Mouse (Mus musculus): ENCODE results near the gene Tnks2. TPM values are rescaled to one million over a fixed set of nuclear protein-coding genes. Genes with fewer than 3 reads are reported as not detected.

Tnks2 gene
- polyA plus RNA-seq, 1 experiment = 60.7 TPM

GRCm38 (mm10) chr19:36822701-36823100 is 11.3 kb upstream of the Tnks2 start:
- Histone ChIP-seq H3K4me1 (ENCODE audit: control insufficient read depth, insufficient read depth, low read length) (no peaks in the 10 kb centered on the region), H3K27ac (ENCODE audit: insufficient read depth, low read length) (no peak overlapping the region), H3K4me3 (ENCODE audit: insufficient read depth, low read length) (no peak overlapping the region)
- no peak for TF ChIP-seq POLR2A (IDR thresholded peaks at IDR 0.05; ENCODE audit: extremely low read depth, insufficient read depth, low read length)
- no peak for TF ChIP-seq CTCF (IDR thresholded peaks at IDR 0.05; ENCODE audit: extremely low read depth, insufficient read depth, low read length)

GRCm38 (mm10) chr19:36827650-36828049 is 6.4 kb upstream of the Tnks2 start:
- no peak for TF ChIP-seq POLR2A (IDR thresholded peaks at IDR 0.05; ENCODE audit: extremely low read depth, insufficient read depth, low read length)
- TF ChIP-seq CTCF (IDR thresholded peaks at IDR 0.05; ENCODE audit: extremely low read depth, insufficient read depth, low read length) = no peak
- Histone ChIP-seq H3K27ac (ENCODE audit: insufficient read depth, low read length) (no peak overlapping the region), H3K4me1 (ENCODE audit: control insufficient read depth, insufficient read depth, low read length) (no peaks in the 10 kb centered on the region), H3K4me3 (ENCODE audit: insufficient read depth, low read length) (no peak overlapping the region)

GRCm38 (mm10) chr19:36828322-36828721 is 5.7 kb upstream of the Tnks2 start:
- no peak overlapping the region for H3K27ac ChIP-seq (ENCODE audit: insufficient read depth, low read length)
- no peak overlapping the region for H3K4me3 ChIP-seq (ENCODE audit: insufficient read depth, low read length)
- no peak for TF ChIP-seq POLR2A (IDR thresholded peaks at IDR 0.05; ENCODE audit: extremely low read depth, insufficient read depth, low read length)
- TF ChIP-seq CTCF (IDR thresholded peaks at IDR 0.05; ENCODE audit: extremely low read depth, insufficient read depth, low read length) = no peak
- peaks cover 2% of the 10 kb centered on the region; the same call in 1 of the 2 replicates for H3K4me1 ChIP-seq (ENCODE audit: control insufficient read depth, insufficient read depth, low read length)

GRCm38 (mm10) chr19:36832951-36833787 is 863 bp upstream of the Tnks2 start:
- TF ChIP-seq CTCF (IDR thresholded peaks at IDR 0.05; ENCODE audit: extremely low read depth, insufficient read depth, low read length) = no peak
- no peak for TF ChIP-seq POLR2A (IDR thresholded peaks at IDR 0.05; ENCODE audit: extremely low read depth, insufficient read depth, low read length)
- H3K4me1 ChIP-seq (ENCODE audit: control insufficient read depth, insufficient read depth, low read length) = peaks cover 4% of the 10 kb centered on the region; the same call in 1 of the 2 replicates
- H3K4me3 ChIP-seq (ENCODE audit: insufficient read depth, low read length) = peak overlapping the region; percentile 67
- H3K27ac ChIP-seq (ENCODE audit: insufficient read depth, low read length) = peak overlapping the region; percentile 98

GRCm38 (mm10) chr19:36834532-36835431 is 750 bp downstream of the Tnks2 start:
- TF ChIP-seq POLR2A (IDR thresholded peaks at IDR 0.05; ENCODE audit: extremely low read depth, insufficient read depth, low read length) (no peak), CTCF (IDR thresholded peaks at IDR 0.05; ENCODE audit: extremely low read depth, insufficient read depth, low read length) (no peak)

GRCm38 (mm10) chr19:36836035-36836434 is 2.0 kb downstream of the Tnks2 start:
- TF ChIP-seq CTCF (IDR thresholded peaks at IDR 0.05; ENCODE audit: extremely low read depth, insufficient read depth, low read length) = no peak
- TF ChIP-seq POLR2A (IDR thresholded peaks at IDR 0.05; ENCODE audit: extremely low read depth, insufficient read depth, low read length) = no peak
- Histone ChIP-seq H3K27ac (ENCODE audit: insufficient read depth, low read length) (no peak overlapping the region), H3K4me3 (ENCODE audit: insufficient read depth, low read length) (no peak overlapping the region; the same call in 1 of the 2 replicates), H3K4me1 (ENCODE audit: control insufficient read depth, insufficient read depth, low read length) (peaks cover 4% of the 10 kb centered on the region; the same call in 1 of the 2 replicates)

More at GRCm38 (mm10) chr19:36834532-36835431, 750 bp downstream of the Tnks2 start:
- Histone ChIP-seq H3K4me3 (ENCODE audit: insufficient read depth, low read length) (peak overlapping the region; percentile 67), H3K27ac (ENCODE audit: insufficient read depth, low read length) (peak overlapping the region; percentile 71), H3K4me1 (ENCODE audit: control insufficient read depth, insufficient read depth, low read length) (peaks cover 4% of the 10 kb centered on the region; the same call in 1 of the 2 replicates)

- Histone ChIP-seq H3K4me3 (ENCODE audit: insufficient read depth, low read length) (no peak overlapping the region), H3K27ac (ENCODE audit: insufficient read depth, low read length) (no peak overlapping the region), H3K4me1 (ENCODE audit: control insufficient read depth, insufficient read depth, low read length) (peaks cover 2% of the 10 kb centered on the region; the same call in 1 of the 2 replicates)
- TF ChIP-seq POLR2A (IDR thresholded peaks at IDR 0.05; ENCODE audit: extremely low read depth, insufficient read depth, low read length) (no peak), CTCF (IDR thresholded peaks at IDR 0.05; ENCODE audit: extremely low read depth, insufficient read depth, low read length) (no peak)
These were observed 6.3 kb downstream of the Tnks2 start for GRCm38 (mm10) chr19:36840301-36840700.

- Histone ChIP-seq H3K4me1 (ENCODE audit: control insufficient read depth, insufficient read depth, low read length) (no peaks in the 10 kb centered on the region), H3K27ac (ENCODE audit: insufficient read depth, low read length) (no peak overlapping the region), H3K4me3 (ENCODE audit: insufficient read depth, low read length) (no peak overlapping the region)
- TF ChIP-seq CTCF (IDR thresholded peaks at IDR 0.05; ENCODE audit: extremely low read depth, insufficient read depth, low read length) (no peak), POLR2A (IDR thresholded peaks at IDR 0.05; ENCODE audit: extremely low read depth, insufficient read depth, low read length) (no peak)
These were observed 9.8 kb downstream of the Tnks2 start for GRCm38 (mm10) chr19:36843866-36844265.

GRCm38 (mm10) chr19:36845924-36846323 is 11.9 kb downstream of the Tnks2 start:
- Histone ChIP-seq H3K4me1 (ENCODE audit: control insufficient read depth, insufficient read depth, low read length) (no peaks in the 10 kb centered on the region), H3K4me3 (ENCODE audit: insufficient read depth, low read length) (no peak overlapping the region), H3K27ac (ENCODE audit: insufficient read depth, low read length) (no peak overlapping the region)
- TF ChIP-seq POLR2A (IDR thresholded peaks at IDR 0.05; ENCODE audit: extremely low read depth, insufficient read depth, low read length) = no peak
- no peak for TF ChIP-seq CTCF (IDR thresholded peaks at IDR 0.05; ENCODE audit: extremely low read depth, insufficient read depth, low read length)

Data from cortical plate, adult 2 months (tissue).